Mouse (Mus musculus) heart, adult 2 months (tissue): Measurements from ENCODE around the gene 1700080O16Rik.

Experiments used
- CTCF ChIP-seq: fragments of 200-600 bp; IDR thresholded peaks from 2 replicates; pipeline ENCODE4 v1.8.1; 2022; ENCODE audit warnings: antibody characterized with exemption, mild to moderate bottlenecking, moderate library complexity
- POLR2A ChIP-seq: fragments of 200-500 bp; IDR thresholded peaks from 2 replicates; pipeline ENCODE4 v1.6.1; 2011; ENCODE audit warnings: mild to moderate bottlenecking, low read depth, low read length, control low read depth; ENCODE audit not compliant: insufficient read depth

DNA sequence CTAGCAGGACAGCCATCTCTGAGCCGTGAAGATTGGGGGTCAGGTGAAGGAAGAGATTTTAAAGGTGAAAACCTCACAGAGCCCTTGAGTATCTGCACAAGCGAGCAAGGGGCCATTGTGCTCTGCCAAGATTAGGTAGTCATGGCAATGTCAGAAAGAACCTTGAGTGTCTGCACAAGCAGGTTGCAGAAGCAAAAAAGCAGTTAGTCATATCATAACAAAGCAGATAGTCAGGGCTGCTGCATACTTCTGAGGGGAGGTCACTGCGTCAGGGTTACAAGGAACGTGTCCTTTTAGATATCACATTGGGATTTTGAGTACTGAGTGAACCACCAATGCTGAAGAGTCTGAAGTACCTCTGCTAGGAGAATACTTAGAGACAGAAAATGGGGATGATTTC, 3.8 kb upstream of the 1700080O16Rik start:
- no peak for TF ChIP-seq POLR2A
- TF ChIP-seq CTCF = no peak
